Mouse (Mus musculus): ENCODE measurements at regions not wholly inside any gene's neighbourhood (a gene's known extent, or its start where the extent isn't known, plus 50 kb on each side); places are given as distances from the start of the nearest gene placed in this dataset.
"Not testable (repeated sequence)": the region's sequence is repeated elsewhere in the genome, so short reads cannot be mapped to it uniquely, and the experiment has no call there.

GRCm38 (mm10) chr11:93660379-93660778 is 225.2 kb downstream of the Utp18 start:
- Histone ChIP-seq H3K4me1 (ENCODE audit: insufficient read depth, low read length) (no peaks in the 10 kb centered on the region), H3K36me3 (ENCODE audit: insufficient read depth, low read length) (no peaks in the 10 kb centered on the region), H3K27ac (ENCODE audit: low read depth, low read length) (no peak overlapping the region), H3K27me3 (ENCODE audit: insufficient read depth, low read length) (no peaks in the 10 kb centered on the region; the same call in 1 of the 2 replicates), H3K4me2 (ENCODE audit: low read depth, low read length, poor library complexity, severe bottlenecking) (no peak overlapping the region), H3K9ac (replicated peaks; ENCODE audit: low read length, poor library complexity, severe bottlenecking) (no peak overlapping the region), H3K4me3 (ENCODE audit: low read depth, low read length) (no peak overlapping the region), H3K9me3 (ENCODE audit: low read length) (no peaks in the 10 kb centered on the region)
- ATAC-seq (ENCODE audit: low FRiP score) (no peak), DNase-seq (ENCODE audit: low spot score) (no peak)
- 87% methylated on average over 7 of the region's 7 CpGs for WGBS
- TF ChIP-seq CTCF (IDR thresholded peaks at IDR 0.05), result no peak

DNA sequence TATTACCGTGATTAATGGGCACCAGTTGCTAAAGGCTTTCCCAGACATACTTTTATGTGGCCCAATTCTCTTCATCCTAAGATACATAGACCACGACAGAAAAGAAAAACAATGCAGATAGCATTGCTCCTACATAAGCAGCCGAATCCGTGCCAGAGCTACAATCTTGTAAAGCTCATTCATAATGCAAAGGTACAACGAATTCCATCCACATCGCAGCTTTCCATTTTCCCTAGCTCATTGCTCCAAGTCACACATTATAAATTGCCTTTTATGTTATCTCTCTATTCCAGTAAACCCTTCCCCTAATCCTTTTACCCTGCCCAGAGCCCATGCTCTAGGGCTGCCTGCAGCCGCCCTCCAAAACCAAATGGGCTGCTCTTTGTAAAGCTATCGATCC is 226.8 kb downstream of the Utp18 start:
- no peak overlapping the region for H3K27ac ChIP-seq (ENCODE audit: low read depth, low read length)
- no peak for TF ChIP-seq CTCF (IDR thresholded peaks at IDR 0.05)
- ATAC-seq (ENCODE audit: low FRiP score) (no peak), DNase-seq (ENCODE audit: low spot score) (no peak)
- H3K4me3 ChIP-seq (ENCODE audit: low read depth, low read length), result no peak overlapping the region
- H3K4me2 ChIP-seq (ENCODE audit: low read depth, low read length, poor library complexity, severe bottlenecking), result no peak overlapping the region
- no peaks in the 10 kb centered on the region for H3K4me1 ChIP-seq (ENCODE audit: insufficient read depth, low read length)
- 41% methylated on average over 8 of the region's 8 CpGs for WGBS
- H3K36me3 ChIP-seq (ENCODE audit: insufficient read depth, low read length), result no peaks in the 10 kb centered on the region
- no peaks in the 10 kb centered on the region; the same call in 1 of the 2 replicates for H3K27me3 ChIP-seq (ENCODE audit: insufficient read depth, low read length)
- no peaks in the 10 kb centered on the region for H3K9me3 ChIP-seq (ENCODE audit: low read length)
- no peak overlapping the region for H3K9ac ChIP-seq (replicated peaks; ENCODE audit: low read length, poor library complexity, severe bottlenecking)

DNA sequence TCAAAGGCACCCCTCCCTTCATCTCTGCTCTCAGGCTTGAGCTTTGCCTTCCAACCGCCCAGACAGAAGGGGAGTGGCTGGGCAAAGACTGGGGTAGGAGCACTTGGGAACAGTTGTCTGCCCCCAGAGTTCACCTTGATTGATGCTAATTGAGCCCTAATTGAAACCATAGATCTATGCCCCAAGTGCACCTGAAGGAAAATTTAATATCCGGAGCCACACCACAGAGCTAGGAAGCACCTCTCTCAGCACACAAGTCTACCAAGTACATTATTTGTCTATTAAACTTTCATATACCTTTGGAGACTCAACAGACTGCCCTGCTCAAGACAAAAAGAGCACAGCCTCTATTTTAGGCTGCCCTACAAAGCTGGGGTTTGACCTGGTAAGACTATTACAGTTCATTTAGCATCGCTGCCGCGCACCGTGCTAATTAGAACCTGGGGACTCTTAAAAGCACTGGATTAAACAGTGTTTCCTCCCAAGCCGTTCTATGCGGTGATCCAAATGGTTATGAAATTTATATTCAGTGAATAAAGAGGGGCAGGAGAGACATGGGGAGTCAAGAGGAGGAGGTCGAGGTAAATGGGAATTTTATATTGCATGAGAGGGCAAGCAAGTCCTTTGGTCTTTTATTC is 229.8 kb downstream of the Utp18 start:
- Histone ChIP-seq H3K4me2 (ENCODE audit: low read depth, low read length, poor library complexity, severe bottlenecking) (no peak overlapping the region), H3K9ac (replicated peaks; ENCODE audit: low read length, poor library complexity, severe bottlenecking) (no peak overlapping the region), H3K27ac (ENCODE audit: low read depth, low read length) (no peak overlapping the region), H3K27me3 (ENCODE audit: insufficient read depth, low read length) (no peaks in the 10 kb centered on the region; the same call in 1 of the 2 replicates), H3K9me3 (ENCODE audit: low read length) (no peaks in the 10 kb centered on the region), H3K4me3 (ENCODE audit: low read depth, low read length) (no peak overlapping the region), H3K36me3 (ENCODE audit: insufficient read depth, low read length) (no peaks in the 10 kb centered on the region), H3K4me1 (ENCODE audit: insufficient read depth, low read length) (no peaks in the 10 kb centered on the region)
- no peak for TF ChIP-seq CTCF (IDR thresholded peaks at IDR 0.05)
- 65% methylated on average over 9 of the region's 9 CpGs for WGBS
- DNase-seq (ENCODE audit: low spot score) (peak; percentile 26), ATAC-seq (ENCODE audit: low FRiP score) (no peak)

DNA sequence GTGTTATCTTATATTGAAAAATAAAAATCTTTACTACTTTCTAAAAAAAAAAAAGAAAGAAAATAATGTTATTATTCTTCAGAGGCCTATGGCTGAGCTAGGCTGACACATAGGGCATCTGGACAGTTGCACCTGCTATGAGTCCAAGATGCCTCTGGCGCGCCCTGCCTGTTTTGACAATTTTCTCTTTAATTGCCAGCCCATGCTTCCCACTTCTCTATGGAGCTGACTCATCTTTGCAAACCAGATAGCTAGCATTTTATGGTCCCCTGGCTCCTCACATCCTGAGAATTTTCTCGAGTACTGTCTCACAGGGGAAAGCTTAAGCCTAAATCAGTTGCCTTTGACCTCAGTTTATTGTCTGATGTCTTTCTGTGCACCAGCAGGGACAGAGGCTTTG is 232.2 kb downstream of the Utp18 start:
- Histone ChIP-seq H3K27me3 (ENCODE audit: insufficient read depth, low read length) (no peaks in the 10 kb centered on the region), H3K27ac (ENCODE audit: low read depth, low read length) (no peak overlapping the region), H3K4me3 (ENCODE audit: low read depth, low read length) (no peak overlapping the region), H3K9ac (replicated peaks; ENCODE audit: low read length, poor library complexity, severe bottlenecking) (no peak overlapping the region), H3K4me1 (ENCODE audit: insufficient read depth, low read length) (no peaks in the 10 kb centered on the region), H3K36me3 (ENCODE audit: insufficient read depth, low read length) (no peaks in the 10 kb centered on the region), H3K9me3 (ENCODE audit: low read length) (no peaks in the 10 kb centered on the region), H3K4me2 (ENCODE audit: low read depth, low read length, poor library complexity, severe bottlenecking) (no peak overlapping the region)
- no peak for TF ChIP-seq CTCF (IDR thresholded peaks at IDR 0.05)
- WGBS, result 72% methylated on average over 3 of the region's 3 CpGs
- DNase-seq (ENCODE audit: low spot score) (no peak), ATAC-seq (ENCODE audit: low FRiP score) (no peak)

- H3K4me1 ChIP-seq (ENCODE audit: insufficient read depth, low read length); H3K36me3 ChIP-seq (ENCODE audit: insufficient read depth, low read length); H3K27me3 ChIP-seq (ENCODE audit: insufficient read depth, low read length); H3K9ac ChIP-seq (replicated peaks; ENCODE audit: low read length, poor library complexity, severe bottlenecking); H3K4me2 ChIP-seq (ENCODE audit: low read depth, low read length, poor library complexity, severe bottlenecking); H3K27ac ChIP-seq (ENCODE audit: low read depth, low read length); H3K9me3 ChIP-seq (ENCODE audit: low read length); H3K4me3 ChIP-seq (ENCODE audit: low read depth, low read length); DNase-seq (ENCODE audit: low spot score); ATAC-seq (ENCODE audit: low FRiP score): not testable (repeated sequence)
These were observed 233.6 kb downstream of the Utp18 start for GRCm38 (mm10) chr11:93651966-93652365.

Measured in midbrain, postnatal 0 days (tissue).